Mouse (Mus musculus): Measurements from ENCODE around the gene Arf4.

Arf4 gene

DNA sequence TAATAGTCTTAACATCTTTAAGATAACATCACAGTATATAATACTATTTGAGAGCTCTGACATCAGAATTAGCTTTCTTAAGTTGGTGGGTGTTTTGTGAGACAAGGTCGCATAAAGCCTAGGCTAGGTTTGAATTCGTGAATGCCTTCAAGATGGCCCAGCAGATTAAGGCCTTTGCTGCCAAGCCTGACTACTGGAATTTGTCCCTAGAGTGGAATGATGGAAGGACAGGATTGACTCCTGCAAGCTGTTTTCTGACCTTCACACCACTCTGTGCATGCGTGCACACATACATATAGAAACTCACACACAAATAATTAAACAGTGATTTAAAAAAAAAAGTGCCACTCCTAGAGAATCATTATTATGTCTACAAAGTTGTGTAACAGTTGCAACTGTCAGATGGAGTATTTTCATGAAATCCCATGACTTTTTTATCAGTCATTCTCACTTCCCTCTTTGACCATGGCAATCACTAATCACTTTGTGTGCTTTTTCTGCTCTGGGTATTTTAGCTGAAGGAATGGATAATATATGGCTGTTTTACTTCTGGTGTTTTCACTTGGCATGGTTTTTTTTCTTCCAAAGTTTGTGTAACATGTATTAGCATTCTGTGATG, 5.2 kb downstream of the Arf4 start:
- no peak for TF ChIP-seq GATA4 (IDR thresholded peaks at IDR 0.05; ENCODE audit: insufficient replicate concordance, low read length)

DNA sequence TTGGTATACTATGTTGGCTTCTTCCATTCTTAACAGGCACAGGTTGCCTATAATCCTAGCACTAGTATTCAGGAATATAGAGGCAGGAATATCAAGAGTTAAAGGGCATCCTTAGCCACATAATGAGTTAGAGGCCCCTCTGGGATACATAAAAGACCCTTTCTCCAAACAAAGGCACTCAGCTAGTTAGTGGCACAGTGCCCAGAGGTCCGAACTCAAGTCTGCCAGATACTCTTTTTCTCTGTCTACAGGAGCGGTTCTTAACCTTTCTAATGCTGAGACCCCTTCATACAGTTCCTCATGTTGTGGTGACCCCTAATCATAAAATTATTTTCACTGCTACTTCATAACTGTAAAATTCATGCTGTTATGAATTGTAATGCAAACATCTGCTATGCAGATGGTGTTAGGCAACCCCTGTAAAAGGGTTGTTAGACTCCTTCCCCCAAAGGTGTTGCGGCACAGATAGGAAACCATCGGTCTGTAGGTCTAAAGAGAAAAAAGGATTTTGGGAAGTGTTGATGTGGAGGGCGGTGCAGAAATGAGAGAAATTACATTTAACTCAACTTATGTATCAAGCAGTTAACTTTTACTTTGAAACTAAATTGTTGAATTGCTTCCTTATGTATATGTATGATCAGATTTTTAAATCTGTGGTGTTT, 8.2 kb downstream of the Arf4 start:
- TF ChIP-seq GATA4 (IDR thresholded peaks at IDR 0.05; ENCODE audit: insufficient replicate concordance, low read length): no peak

DNA sequence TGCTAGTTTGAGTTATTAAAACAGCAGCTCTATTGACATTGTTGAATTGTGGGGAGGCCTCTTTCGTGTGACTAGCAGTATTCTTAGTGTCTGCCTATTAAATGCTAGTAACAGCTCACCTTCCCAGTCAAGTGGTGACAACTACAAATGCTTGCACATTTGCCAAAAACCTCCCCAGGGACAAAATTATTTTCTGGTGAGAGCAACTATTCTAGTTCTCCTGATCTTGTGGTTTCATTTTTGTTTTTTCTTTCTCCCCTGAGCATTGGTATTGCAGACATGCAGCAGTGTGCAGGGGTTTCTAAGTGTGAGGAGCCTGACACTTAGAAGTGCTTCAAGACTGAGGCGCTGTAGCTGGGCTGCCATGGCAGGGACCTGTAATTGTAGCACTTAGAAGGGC, 9.9 kb downstream of the Arf4 start:
- TF ChIP-seq GATA4 (IDR thresholded peaks at IDR 0.05; ENCODE audit: insufficient replicate concordance, low read length): no peak

DNA sequence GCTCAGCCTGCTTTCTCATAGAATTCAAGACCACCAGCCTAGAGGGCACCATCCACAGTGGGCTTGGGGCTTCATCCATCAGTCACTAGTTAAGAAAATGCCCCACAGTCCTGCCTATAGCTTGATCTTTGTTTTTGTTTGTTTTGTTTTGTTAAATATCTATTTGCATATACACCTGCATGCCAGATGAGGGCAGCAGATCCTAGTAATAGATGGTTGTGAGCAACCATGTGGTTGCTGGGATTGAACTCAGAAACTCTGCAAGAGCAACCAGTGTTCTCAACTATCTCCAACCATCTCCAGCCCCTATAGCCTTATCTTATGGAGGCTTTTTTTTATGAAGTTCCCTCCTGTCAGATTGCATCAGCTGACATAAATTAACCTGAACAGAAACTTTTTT, 14.0 kb downstream of the Arf4 start:
- TF ChIP-seq GATA4 (IDR thresholded peaks at IDR 0.05; ENCODE audit: insufficient replicate concordance, low read length): no peak

DNA sequence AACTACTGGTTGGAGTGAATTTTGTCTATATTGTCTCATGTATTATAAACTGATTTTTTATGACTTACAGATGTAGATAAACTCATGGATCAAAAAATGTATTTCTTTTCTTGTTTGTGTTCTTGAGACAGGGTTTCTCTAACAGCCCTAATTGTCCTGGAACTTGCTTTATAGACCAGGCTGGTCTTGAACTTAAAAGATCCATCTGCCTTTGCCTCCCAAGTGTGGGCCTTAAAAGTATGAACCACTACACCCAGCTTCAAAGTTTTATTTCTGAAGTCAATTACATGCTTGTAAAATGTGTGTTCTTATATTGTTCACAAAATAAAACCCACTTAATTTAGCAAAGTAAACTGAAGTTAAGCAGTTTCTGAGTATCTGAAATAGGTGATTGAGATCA, 20.3 kb downstream of the Arf4 start:
- TF ChIP-seq GATA4 (IDR thresholded peaks at IDR 0.05; ENCODE audit: insufficient replicate concordance, low read length): no peak

DNA sequence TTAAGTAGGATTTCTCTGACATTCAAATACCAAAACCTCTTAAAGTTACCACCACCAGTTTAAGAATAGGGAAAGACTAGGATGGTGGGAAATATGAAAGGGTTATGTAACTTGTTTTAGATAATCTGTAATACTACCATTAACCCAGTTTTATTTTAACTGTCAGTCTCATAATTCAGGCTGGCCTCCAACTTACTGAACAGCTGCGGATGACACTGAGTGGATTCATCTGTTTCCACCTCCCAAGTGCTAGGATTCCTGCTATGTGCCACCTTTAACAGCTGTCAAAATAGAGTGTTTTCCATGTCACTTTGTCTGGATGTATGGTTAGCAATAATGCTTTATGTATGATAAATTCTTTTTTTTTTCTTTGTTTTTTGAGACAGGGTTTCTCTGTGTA, 22.4 kb downstream of the Arf4 start:
- TF ChIP-seq GATA4 (IDR thresholded peaks at IDR 0.05; ENCODE audit: insufficient replicate concordance, low read length): no peak

DNA sequence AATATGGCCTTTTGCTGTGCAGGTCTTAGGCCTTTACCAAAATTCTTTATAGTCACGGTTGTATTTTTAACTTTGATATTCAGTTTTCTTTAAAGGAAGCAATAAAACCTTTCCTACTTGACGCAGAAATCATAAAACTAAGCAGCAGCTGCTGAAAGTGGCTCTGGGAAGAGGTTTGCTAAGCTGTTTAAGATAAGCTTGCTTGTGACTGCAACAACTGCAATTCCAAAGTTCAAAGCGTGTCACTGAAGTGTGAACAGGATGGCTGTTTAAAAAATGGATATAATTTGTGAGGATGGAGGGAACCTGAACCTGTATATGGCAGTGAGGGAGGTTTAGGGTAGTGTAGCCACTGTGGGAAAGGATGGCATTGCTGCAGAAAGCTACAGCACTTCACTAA, 24.1 kb downstream of the Arf4 start:
- no peak for TF ChIP-seq GATA4 (IDR thresholded peaks at IDR 0.05; ENCODE audit: insufficient replicate concordance, low read length)

DNA sequence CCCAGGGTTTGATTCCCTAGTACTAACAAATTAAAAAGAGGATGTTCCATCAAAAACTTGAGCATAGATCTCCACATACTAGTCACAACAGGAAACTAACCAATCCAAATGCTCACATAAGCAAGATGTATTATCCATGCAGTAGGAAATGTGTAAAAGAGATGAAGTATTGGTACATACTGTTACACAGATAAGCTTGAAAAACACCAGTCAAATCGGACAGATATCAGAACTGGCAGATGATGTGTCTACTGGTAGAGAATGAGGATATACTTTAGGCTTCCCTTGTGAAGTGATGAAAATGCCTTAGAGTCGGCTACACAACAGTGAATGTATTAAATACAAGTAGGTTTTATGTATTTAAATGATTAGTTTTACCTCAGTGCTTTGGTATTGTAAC, 24.6 kb downstream of the Arf4 start:
- TF ChIP-seq GATA4 (IDR thresholded peaks at IDR 0.05; ENCODE audit: insufficient replicate concordance, low read length): no peak

DNA sequence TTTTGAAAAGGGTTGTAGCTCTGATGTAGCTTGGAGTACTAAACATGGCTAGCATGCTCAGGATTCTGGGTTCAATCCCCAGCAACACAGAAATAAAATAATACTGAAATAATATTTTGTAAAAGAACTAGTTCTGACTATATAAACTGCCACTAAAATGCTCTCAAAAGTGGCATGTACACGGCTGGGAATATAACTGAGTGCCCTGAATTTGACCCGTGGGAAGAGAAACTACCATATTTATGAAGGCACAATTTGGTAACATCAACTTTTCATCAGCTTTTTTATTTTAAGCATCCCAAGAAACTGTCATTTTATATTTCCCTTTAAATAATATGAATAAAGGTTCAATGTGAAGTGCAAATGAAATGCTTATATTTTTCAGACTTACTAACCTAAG, 26.0 kb downstream of the Arf4 start:
- TF ChIP-seq GATA4 (IDR thresholded peaks at IDR 0.05; ENCODE audit: insufficient replicate concordance, low read length): no peak

DNA sequence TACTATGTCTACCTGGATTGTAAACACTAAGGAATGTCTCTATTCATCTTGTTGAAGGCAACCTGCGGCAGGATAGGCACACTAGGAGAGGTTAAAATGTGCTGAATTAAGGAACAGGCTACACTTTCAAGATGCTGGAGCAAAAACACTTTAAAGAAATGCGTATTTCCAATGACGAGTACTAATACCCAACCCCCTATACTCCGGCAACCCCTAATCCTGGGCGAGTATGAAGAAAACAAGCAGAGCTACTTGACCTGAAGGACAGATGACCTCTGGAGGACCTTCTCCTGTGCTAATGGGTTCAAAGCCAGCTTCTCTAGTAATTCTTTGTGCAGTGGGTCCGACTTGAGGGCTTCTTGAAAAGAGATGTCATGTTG, 30.1 kb downstream of the Arf4 start:
- TF ChIP-seq GATA4 (IDR thresholded peaks at IDR 0.05; ENCODE audit: insufficient replicate concordance, low read length): no peak

DNA sequence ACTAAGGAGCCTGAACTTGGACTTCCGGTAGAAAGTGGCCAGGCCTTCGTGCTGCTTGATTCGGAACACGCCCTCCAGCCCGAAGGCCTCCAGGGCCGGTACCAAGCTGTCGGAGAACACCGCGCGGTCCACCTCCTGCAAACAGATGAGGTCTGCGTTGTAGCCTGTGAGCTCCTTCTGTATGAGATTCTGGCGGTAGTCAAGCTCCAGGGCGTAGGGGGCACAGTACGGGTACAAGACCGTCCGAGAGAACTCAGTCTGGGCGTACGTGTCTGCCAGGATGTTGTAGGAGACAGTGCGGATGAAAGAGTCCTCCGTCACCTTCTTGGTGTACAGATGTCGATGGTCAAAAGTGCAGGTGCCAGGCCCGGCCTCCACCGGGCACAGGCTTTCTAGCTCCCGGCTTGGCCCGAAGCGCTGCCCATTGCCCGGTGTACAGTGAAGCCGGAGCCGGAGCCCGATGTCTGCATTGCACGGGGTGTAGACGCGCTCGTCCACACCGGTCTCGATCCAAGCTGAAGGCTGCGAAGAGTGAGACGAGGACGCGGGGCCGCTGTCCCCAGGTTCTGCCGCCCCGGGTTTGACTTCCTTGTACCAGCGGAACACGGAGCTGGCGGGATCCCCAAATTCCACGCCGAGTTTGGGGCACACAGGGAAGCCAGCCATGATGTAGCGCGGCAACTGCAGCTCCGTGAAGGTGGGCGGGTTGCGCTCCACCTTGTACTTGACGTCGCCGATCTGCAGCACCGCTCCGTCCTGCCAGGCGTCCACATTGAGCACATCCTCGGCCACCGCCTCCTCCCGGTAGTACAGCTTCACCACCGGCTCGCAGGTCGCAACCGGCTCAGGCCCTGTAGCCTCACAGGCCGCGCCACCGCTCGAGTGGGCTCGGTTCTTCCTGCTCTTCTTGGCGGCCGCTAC, 30.8 kb downstream of the Arf4 start:
- no peak for TF ChIP-seq GATA4 (IDR thresholded peaks at IDR 0.05; ENCODE audit: insufficient replicate concordance, low read length)

DNA sequence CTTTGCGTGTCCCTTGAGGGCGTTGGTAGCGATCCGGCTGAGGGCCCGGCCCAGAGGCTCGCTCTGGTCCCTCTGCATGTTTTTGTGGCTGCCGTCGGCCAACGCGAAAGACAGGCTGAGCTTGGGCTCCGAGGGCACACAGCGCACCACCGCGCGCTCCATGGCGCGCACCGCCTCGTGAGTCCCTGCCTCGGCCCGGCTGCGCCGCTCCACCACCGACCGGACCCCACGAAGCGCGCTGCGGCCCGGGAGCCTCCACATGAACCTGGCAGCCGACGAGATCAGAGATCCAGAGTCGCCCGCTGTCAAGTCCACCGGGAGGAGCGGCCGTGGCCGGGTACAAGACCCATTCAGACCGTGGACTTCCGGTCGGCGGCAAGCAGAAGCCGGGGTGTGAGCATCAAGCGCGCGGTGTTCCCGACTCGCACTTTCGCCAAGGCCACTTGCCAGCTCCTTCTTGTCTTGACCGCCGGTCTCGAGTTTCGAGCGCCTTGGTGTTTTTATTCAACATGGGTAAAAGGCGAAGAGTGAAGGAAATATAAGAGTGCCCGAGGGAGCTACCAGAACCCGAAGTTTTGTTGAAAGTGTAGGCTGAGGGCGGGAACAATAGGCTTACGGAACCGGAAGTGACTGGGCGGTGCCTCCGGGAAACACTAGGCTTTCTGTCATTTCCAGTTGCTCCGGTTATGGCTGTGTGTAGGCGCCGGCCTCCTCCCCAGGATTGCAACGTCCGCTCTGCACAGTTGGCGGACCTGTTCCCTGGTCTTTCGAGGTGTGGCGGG, 31.6 kb downstream of the Arf4 start, which contains the start of gene Pde12:
Gene Pde12, minus strand, starts transcription at position 592 of the 782 bp plus-strand sequence.
- no peak for TF ChIP-seq GATA4 (IDR thresholded peaks at IDR 0.05; ENCODE audit: insufficient replicate concordance, low read length)

DNA sequence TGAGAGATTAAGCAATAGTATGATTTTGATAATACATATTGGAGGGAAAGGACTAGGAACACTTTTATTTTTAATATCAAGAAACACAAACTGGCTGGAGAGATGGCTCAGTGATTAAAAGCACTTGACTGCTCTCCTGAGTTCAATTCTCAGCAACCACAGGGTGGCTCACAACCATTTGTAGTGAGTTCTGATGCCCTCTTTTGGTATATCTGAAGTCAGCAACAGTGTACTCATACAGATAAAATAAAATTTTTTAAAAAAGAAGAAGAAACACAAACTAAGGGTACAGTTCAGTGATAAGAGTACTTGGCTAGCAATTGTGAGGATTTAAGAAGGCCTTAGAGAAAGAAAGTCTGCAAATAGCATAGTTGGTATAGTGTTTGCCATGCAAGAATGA, 33.1 kb downstream of the Arf4 start:
- TF ChIP-seq GATA4 (IDR thresholded peaks at IDR 0.05; ENCODE audit: insufficient replicate concordance, low read length): no peak

DNA sequence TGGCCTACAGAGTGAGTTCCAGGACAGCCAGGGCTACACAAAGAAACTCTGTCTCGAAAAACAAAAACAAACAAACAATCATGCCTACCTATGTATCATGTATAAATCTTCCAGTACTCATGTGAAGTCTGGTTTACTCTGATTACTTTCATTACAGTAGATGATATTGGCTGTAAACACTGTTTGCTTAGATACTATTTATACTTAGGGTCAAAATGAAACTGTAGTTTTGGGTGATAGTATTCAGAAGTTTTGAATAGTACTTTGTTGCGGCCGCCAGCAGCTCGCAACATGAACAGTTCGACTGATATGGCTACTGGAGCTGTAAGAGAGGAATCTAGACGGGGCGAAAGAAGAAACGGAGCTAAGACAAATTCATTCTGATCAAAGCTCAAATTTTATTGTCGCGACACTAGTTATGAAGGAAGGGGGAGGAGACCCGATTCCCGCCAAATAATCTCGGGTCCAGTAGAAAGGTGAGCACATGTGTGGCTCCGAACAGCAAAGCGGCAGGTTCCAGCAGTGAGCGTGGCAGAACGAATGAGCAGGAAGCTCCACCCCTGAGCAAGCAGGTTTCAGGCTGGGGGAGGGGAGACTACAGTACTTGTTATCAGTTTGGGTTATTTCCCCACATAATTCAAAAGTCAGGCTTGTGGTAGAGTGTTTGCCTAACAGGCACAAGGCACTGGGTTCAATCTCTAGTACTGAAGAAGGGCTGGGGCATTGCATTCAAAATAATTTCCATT, 34.2 kb downstream of the Arf4 start:
- peak; percentile 7; the same call in 1 of the 2 replicates for TF ChIP-seq GATA4 (IDR thresholded peaks at IDR 0.05; ENCODE audit: insufficient replicate concordance, low read length)

All from liver, adult (tissue).